Mouse (Mus musculus) lung, embryonic 16.5 days (tissue): ENCODE measurements at regions not wholly inside any gene's neighbourhood (a gene's known extent, or its start where the extent isn't known, plus 50 kb on each side); places are given as distances from the start of the nearest gene placed in this dataset.
A peak's percentile ranks its signal among the peaks of the same experiment; 100 is the strongest.

Source experiments
- ATAC-seq: fragments of 200-750 bp; cut with Nextera tagmentation; 2 replicates; pipeline ENCODE4 v1.8.0; 2017; ENCODE audit warnings: low read depth, mild to moderate bottlenecking, moderate library complexity
- H3K27ac ChIP-seq: fragments of 300-500 bp; sonication (generic); 2 replicates; pipeline ENCODE4 v1.5.1; 2014; ENCODE audit warnings: mild to moderate bottlenecking, control low read depth, low read length
- H3K27me3 ChIP-seq: fragments of 300-500 bp; sonication (generic); 2 replicates; pipeline ENCODE4 v1.6.1; 2014; ENCODE audit warnings: low read depth, low read length, mixed read lengths; ENCODE audit not compliant: control insufficient read depth, insufficient read depth
- H3K36me3 ChIP-seq: fragments of 300-500 bp; sonication (generic); 2 replicates; pipeline ENCODE4 v1.6.1; 2014; ENCODE audit warnings: low read length; ENCODE audit not compliant: control insufficient read depth, insufficient read depth
- H3K4me1 ChIP-seq: fragments of 300-500 bp; sonication (generic); replicated peaks from 2 replicates; pipeline ENCODE4 v1.6.1; 2014; ENCODE audit warnings: low read length, mixed read lengths; ENCODE audit not compliant: control insufficient read depth, insufficient read depth
- H3K4me2 ChIP-seq: fragments of 300-500 bp; sonication (generic); 2 replicates; pipeline ENCODE4 v1.6.1; 2014; ENCODE audit warnings: low read depth, low read length, control low read depth
- H3K4me3 ChIP-seq: fragments of 300-500 bp; sonication (generic); 2 replicates; pipeline ENCODE4 v1.5.1; 2014; ENCODE audit warnings: mild to moderate bottlenecking, low read length, control low read depth
- H3K9ac ChIP-seq: fragments of 300-500 bp; sonication (generic); 2 replicates; pipeline ENCODE4 v1.6.1; 2014; ENCODE audit warnings: low read length, control low read depth
- H3K9me3 ChIP-seq: fragments of 300-500 bp; sonication (generic); 2 replicates; pipeline ENCODE4 v1.6.1; 2016; ENCODE audit warnings: low read length; ENCODE audit not compliant: control insufficient read depth
- WGBS: fragments of 180-500 bp; shearing (Covaris S2); extraction: QIAGEN DNeasy Blood & Tissue Kit; methylation state at CpG from one replicate; pipeline ENCODE4 v1.1.7; 2014; 5-methylcytosine and 5-hydroxymethylcytosine counted together

DNA sequence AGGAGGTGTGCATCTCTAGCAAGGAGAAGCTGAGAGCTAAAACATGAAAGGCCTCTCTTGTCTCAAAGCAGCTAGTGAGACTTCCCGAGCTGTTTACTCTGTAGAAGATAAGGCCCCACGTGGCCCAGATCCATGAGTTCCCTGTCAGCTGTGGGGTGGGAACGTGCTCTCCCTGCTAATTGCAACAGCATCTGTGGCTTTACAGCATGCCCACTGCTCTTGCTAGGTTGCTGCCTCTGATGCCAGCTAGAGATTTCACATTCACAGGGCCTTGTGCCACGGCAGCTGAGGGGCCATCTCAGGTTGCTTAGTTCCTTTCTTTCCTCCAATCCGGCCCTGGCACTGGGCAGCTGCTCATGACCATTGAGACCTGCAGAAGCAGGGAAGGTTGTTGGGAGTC, 288.2 kb upstream of the Myt1l start:
- H3K27ac ChIP-seq: no peak overlapping the region
- peak; percentile 76 for ATAC-seq
- H3K9ac ChIP-seq: no peak overlapping the region
- no peak overlapping the region for H3K4me2 ChIP-seq
- H3K4me1 ChIP-seq: peaks cover 18% of the 10 kb centered on the region
- no peaks in the 10 kb centered on the region for H3K36me3 ChIP-seq
- H3K27me3 ChIP-seq: no peaks in the 10 kb centered on the region
- 11% methylated on average over 5 of the region's 5 CpGs for WGBS
- H3K4me3 ChIP-seq: no peak overlapping the region
- no peaks in the 10 kb centered on the region for H3K9me3 ChIP-seq

DNA sequence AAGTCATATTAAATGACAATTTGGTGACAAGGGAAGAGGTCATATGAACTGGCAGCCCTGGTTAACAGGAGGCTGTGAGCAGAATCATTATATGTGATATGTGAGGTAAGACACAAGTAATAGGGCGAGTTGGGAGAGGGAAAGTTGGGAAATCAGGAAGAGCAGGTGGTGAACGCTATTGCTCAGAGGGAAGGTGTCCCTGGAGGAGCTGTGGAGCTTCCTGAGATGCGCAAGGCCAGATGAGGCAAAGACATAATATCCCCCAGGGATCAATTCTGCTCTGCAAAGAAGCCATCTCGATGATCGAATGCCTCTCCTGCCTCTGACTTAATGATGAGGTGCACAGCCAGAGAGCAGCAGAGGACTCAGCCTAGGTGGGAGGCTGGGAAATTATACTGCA, 285.1 kb upstream of the Myt1l start:
- Histone ChIP-seq H3K4me1 (peaks cover 18% of the 10 kb centered on the region), H3K9me3 (no peaks in the 10 kb centered on the region), H3K27me3 (no peaks in the 10 kb centered on the region), H3K36me3 (no peaks in the 10 kb centered on the region), H3K4me3 (no peak overlapping the region), H3K9ac (no peak overlapping the region), H3K4me2 (no peak overlapping the region), H3K27ac (no peak overlapping the region)
- WGBS: 78% methylated on average over 5 of the region's 5 CpGs
- ATAC-seq: no peak

DNA sequence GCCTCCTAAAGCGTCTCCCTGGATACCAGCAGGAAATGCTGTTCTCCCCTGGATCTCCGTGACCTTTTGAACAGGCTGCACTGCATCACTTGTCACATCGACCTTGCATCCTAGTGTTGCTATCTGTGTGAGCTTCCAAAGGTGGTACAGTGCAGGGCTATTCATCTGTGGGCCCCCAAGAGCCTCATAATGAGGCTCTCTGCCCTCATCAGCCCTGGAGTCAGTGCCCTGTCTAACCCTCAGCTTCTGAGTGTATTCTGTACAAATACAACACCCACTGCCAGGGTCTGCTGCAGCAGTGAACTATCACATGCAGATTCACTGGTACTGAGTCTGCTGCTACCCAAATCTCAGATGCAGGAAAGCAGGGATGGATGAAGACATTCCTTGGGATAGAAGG, 282.1 kb upstream of the Myt1l start:
- H3K36me3 ChIP-seq: no peaks in the 10 kb centered on the region
- no peaks in the 10 kb centered on the region for H3K9me3 ChIP-seq
- ATAC-seq: no peak
- H3K4me1 ChIP-seq: no peaks in the 10 kb centered on the region
- no peaks in the 10 kb centered on the region for H3K27me3 ChIP-seq
- WGBS: 46% methylated on average over 3 of the region's 3 CpGs
- no peak overlapping the region for H3K4me2 ChIP-seq
- H3K4me3 ChIP-seq: no peak overlapping the region
- H3K27ac ChIP-seq: no peak overlapping the region
- H3K9ac ChIP-seq: no peak overlapping the region

DNA sequence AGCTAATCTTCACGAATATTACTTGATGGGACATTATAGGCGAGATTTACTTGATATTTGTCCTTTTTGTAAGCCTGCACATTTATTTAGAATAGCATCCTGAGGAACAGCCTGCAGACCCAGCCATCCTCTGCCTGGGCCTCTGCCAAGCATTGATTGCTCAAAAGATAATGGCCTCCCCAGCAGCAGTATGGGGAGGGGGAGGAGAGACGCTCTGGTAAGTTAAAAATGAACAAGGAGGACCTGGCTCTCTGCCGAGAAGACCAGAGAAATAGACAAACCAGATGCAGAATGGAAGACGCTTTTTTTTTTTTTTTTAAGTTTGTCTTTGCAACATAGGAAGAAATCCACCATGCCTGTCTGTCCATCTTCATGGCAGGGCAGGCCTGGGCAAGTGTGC, 280.8 kb upstream of the Myt1l start:
- WGBS: 44% methylated on average over 5 of the region's 5 CpGs

DNA sequence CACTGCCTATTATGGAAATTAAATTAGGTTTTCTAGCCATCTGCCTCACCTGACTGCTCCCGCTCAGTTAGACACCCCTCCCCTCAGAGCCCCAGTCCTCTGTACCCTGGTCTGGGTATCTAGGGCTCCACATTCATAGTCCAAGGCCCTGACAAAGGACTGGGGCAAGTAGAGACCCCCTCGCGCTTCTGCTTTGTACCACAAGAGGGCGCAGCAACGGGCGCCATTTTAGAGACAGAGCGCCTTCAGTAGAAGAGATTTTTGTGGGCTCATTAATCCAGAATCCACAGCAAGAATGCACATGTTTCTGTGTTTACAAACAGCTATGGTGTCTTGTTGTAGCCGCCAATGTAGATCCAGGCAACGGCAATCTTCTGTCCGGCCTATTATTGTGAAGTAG, 279.7 kb upstream of the Myt1l start:
- no peak for ATAC-seq
- no peak overlapping the region for H3K4me2 ChIP-seq
- H3K9ac ChIP-seq: no peak overlapping the region
- H3K27ac ChIP-seq: no peak overlapping the region
- H3K4me1 ChIP-seq: no peaks in the 10 kb centered on the region
- no peaks in the 10 kb centered on the region; the same call in 1 of the 2 replicates for H3K27me3 ChIP-seq
- H3K4me3 ChIP-seq: no peak overlapping the region
- H3K36me3 ChIP-seq: no peaks in the 10 kb centered on the region
- WGBS: 86% methylated on average over 10 of the region's 10 CpGs
- H3K9me3 ChIP-seq: no peaks in the 10 kb centered on the region

More for the DNA sequence above, 280.8 kb upstream of the Myt1l start:
- H3K4me2 ChIP-seq: no peak overlapping the region
- no peak overlapping the region for H3K9ac ChIP-seq
- no peaks in the 10 kb centered on the region for H3K4me1 ChIP-seq
- no peak for ATAC-seq
- H3K4me3 ChIP-seq: no peak overlapping the region
- no peaks in the 10 kb centered on the region for H3K27me3 ChIP-seq
- H3K9me3 ChIP-seq: no peaks in the 10 kb centered on the region
- no peaks in the 10 kb centered on the region for H3K36me3 ChIP-seq
- no peak overlapping the region for H3K27ac ChIP-seq

DNA sequence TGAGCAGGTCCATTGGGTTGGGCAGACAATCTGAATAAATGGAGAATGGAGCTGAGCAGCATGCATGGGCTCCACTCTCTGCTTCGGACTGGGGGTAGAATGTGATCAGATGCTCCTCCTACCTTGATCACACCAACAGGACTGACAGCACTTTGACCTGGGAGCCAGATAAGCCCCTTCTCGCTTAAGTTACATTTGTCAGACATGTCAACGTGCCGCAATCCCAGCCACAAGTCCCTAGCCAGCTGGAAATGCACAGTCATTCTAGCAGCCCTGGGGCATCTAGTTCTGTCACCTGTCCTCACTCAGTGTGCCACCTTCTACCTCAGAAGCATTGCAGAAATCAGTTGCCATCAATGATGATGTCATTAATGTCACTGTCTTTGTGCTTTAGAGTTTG, 272.1 kb upstream of the Myt1l start:
- H3K4me3 ChIP-seq: no peak overlapping the region
- WGBS: 78% methylated on average over 4 of the region's 4 CpGs
- H3K4me1 ChIP-seq: peaks cover 11% of the 10 kb centered on the region
- H3K36me3 ChIP-seq: no peaks in the 10 kb centered on the region
- H3K4me2 ChIP-seq: no peak overlapping the region
- H3K9me3 ChIP-seq: no peaks in the 10 kb centered on the region
- no peak overlapping the region for H3K27ac ChIP-seq
- no peak overlapping the region for H3K9ac ChIP-seq
- no peaks in the 10 kb centered on the region; the same call in 1 of the 2 replicates for H3K27me3 ChIP-seq
- no peak for ATAC-seq

DNA sequence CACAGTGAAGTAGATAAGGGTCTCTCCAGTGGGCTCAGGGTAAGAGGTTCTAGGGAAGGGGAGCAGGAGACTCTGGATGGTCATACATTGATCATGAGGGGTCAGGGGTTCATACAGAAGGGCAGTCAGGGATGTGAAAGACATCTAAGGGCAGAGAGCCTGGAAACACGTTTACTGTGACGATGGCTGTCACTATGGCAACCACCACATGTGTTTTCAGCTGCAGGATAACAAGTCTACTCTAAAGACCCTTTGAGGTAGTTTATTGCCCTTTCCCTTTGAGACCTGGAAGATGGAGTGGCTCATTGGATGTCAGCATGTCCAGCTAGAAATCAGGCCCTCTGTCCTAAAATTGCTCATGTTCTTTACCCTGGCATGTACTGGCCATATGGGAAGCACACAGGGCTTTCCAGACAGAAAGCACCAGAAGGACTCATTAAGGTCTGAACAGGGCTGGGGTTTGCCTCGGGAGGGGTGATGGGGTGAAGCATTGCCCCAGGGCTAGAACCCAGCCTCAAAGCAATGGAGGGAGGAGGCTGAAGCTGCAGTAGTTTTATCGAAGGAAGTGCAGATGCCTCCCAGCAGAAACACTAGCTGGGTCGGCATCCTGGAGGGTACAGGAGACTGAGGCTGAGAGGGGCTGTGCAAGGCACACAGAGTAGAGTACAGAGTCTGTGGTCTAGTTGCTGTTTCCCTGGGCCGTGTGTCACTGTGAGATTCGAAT, 271.0 kb upstream of the Myt1l start:
- peaks cover 11% of the 10 kb centered on the region for H3K4me1 ChIP-seq
- H3K4me3 ChIP-seq: no peak overlapping the region
- no peak overlapping the region for H3K9ac ChIP-seq
- H3K36me3 ChIP-seq: no peaks in the 10 kb centered on the region
- 34% methylated on average over 7 of the region's 7 CpGs for WGBS
- no peaks in the 10 kb centered on the region; the same call in 1 of the 2 replicates for H3K27me3 ChIP-seq
- no peak for ATAC-seq
- H3K4me2 ChIP-seq: no peak overlapping the region
- H3K27ac ChIP-seq: no peak overlapping the region
- H3K9me3 ChIP-seq: no peaks in the 10 kb centered on the region

DNA sequence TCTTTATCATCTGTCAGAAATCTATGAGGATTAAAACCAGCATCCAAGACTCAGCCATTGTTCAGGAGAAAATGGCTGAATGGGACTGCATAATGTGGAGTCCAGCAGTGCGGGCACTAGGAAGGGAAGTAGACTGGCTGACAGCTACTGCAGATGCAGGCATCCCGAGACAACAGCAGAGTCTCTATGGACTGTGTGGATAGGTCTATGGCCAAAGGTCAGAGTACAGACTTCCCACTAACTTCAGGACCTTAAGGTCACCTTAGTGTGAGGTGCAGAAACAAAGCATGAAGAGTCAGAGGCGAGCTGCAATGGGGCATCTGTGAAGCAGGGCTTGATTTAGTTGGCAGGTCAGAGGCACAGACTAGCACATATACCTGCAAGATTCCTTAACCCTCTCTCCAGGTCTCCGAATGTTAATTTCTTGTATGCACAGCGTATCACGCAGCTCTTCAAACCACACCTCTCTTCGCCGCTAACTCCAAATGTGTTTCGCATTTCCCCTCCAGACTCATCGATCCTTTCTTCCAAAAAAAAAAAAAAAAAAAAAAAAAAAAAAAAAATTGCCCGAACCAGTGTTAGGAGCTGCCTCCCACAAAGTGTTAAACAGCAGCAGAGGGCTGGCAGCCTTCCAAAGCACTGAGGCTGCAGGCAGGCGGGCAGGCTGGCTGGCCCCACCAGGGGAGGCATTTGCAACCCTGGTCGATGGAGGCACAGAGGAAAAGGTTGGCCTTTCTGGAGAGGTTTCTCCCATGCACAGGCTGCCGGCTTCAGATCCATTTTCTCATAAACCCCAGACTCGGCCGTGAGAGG, 270.2 kb upstream of the Myt1l start:
- Histone ChIP-seq H3K4me1 (peaks cover 11% of the 10 kb centered on the region), H3K9me3 (no peaks in the 10 kb centered on the region), H3K36me3 (no peaks in the 10 kb centered on the region), H3K4me3 (no peak overlapping the region), H3K9ac (no peak overlapping the region), H3K4me2 (peak overlapping the region; percentile 29), H3K27ac (peak overlapping the region; percentile 12; the same call in 1 of the 2 replicates), H3K27me3 (no peaks in the 10 kb centered on the region; the same call in 1 of the 2 replicates)
- WGBS: 13% methylated on average over 15 of the region's 16 CpGs
- ATAC-seq: peak; percentile 58

DNA sequence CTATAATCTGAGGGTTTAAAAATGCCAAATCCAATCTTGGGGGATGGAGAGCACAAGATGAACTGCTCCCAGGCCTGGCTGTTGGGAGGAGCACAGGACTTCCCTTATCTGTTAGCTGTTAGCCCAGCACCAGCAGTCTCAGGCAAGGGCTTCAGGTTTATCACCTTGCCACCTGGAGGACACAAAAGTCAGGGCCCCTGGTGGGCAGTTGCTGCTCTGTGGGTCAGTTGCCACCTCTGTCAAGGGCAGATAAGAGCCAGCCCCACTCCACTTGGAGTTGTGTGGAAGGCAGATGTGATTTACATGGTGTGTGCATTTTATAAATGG, 269.7 kb upstream of the Myt1l start:
- Histone ChIP-seq H3K9me3 (no peaks in the 10 kb centered on the region), H3K27ac (peak overlapping the region; percentile 12; the same call in 1 of the 2 replicates), H3K4me2 (peak overlapping the region; percentile 29), H3K9ac (no peak overlapping the region), H3K36me3 (no peaks in the 10 kb centered on the region), H3K27me3 (no peaks in the 10 kb centered on the region), H3K4me1 (peaks cover 11% of the 10 kb centered on the region), H3K4me3 (no peak overlapping the region)
- ATAC-seq: peak; percentile 34
